Mouse (Mus musculus): Measurements from ENCODE around the gene Copg1.
A peak's percentile ranks its signal among the peaks of the same experiment; 100 is the strongest.

The Copg1 gene

GRCm38 (mm10) chr6:87887594-87888233, at the start of gene Copg1:
Gene Copg1 (plus strand): TSS chr6:87887814.
- DNase-seq, result peak; percentile 100

GRCm38 (mm10) chr6:87838551-87839197, 48.9 kb upstream of the Copg1 start, which contains the start of gene Isy1:
Gene Isy1 (minus strand): TSS chr6:87838798.
- DNase-seq, result peak; percentile 96

GRCm38 (mm10) chr6:87839797-87840341, 47.7 kb upstream of the Copg1 start:
- no peak for DNase-seq

GRCm38 (mm10) chr6:87841635-87842034, 46.0 kb upstream of the Copg1 start:
- no peak for DNase-seq

GRCm38 (mm10) chr6:87842254-87842653, 45.4 kb upstream of the Copg1 start:
- no peak for DNase-seq

GRCm38 (mm10) chr6:87845031-87845695, 42.5 kb upstream of the Copg1 start:
- no peak for DNase-seq

GRCm38 (mm10) chr6:87846813-87847212, 40.8 kb upstream of the Copg1 start:
- DNase-seq, result no peak

- no peak for DNase-seq
Observed at GRCm38 (mm10) chr6:87849780-87850154, 37.8 kb upstream of the Copg1 start.

GRCm38 (mm10) chr6:87850155-87850899, 37.3 kb upstream of the Copg1 start:
- DNase-seq, result peak; percentile 60

- peak; percentile 98 for DNase-seq
Observed at GRCm38 (mm10) chr6:87850900-87851614, 36.6 kb upstream of the Copg1 start, which contains the start of gene Cnbp. Gene Cnbp (minus strand): TSS chr6:87851106.

GRCm38 (mm10) chr6:87851871-87852270, 35.7 kb upstream of the Copg1 start:
- DNase-seq, result no peak

GRCm38 (mm10) chr6:87853446-87853845, 34.2 kb upstream of the Copg1 start:
- no peak for DNase-seq

- peak; percentile 17 for DNase-seq
Observed at GRCm38 (mm10) chr6:87857071-87857470, 30.5 kb upstream of the Copg1 start.

GRCm38 (mm10) chr6:87866211-87866610, 21.4 kb upstream of the Copg1 start:
- no peak for DNase-seq

GRCm38 (mm10) chr6:87867256-87867655, 20.4 kb upstream of the Copg1 start:
- no peak for DNase-seq

GRCm38 (mm10) chr6:87868871-87869506, 18.6 kb upstream of the Copg1 start:
- no peak for DNase-seq

GRCm38 (mm10) chr6:87870440-87870839, 17.2 kb upstream of the Copg1 start:
- no peak for DNase-seq

GRCm38 (mm10) chr6:87871240-87871639, 16.4 kb upstream of the Copg1 start:
- no peak for DNase-seq

GRCm38 (mm10) chr6:87873104-87873503, 14.5 kb upstream of the Copg1 start:
- DNase-seq, result no peak

- DNase-seq, result no peak
Observed at GRCm38 (mm10) chr6:87873963-87874362, 13.7 kb upstream of the Copg1 start.

GRCm38 (mm10) chr6:87875083-87875482, 12.5 kb upstream of the Copg1 start:
- no peak for DNase-seq

- no peak for DNase-seq
Observed at GRCm38 (mm10) chr6:87875562-87875961, 12.1 kb upstream of the Copg1 start.

Measured in right cerebral cortex, postnatal 25 days (tissue).